Mouse (Mus musculus) CD4-positive helper T cell, adult 2 months (primary cell): ENCODE measurements around the gene Oaf.

Experiments
- DNase-seq: peaks from one replicate; pipeline ENCODE4 v3.0.0-alpha.2; 2012; ENCODE audit warnings: low read depth, missing footprints, low spot score

The Oaf gene

DNA sequence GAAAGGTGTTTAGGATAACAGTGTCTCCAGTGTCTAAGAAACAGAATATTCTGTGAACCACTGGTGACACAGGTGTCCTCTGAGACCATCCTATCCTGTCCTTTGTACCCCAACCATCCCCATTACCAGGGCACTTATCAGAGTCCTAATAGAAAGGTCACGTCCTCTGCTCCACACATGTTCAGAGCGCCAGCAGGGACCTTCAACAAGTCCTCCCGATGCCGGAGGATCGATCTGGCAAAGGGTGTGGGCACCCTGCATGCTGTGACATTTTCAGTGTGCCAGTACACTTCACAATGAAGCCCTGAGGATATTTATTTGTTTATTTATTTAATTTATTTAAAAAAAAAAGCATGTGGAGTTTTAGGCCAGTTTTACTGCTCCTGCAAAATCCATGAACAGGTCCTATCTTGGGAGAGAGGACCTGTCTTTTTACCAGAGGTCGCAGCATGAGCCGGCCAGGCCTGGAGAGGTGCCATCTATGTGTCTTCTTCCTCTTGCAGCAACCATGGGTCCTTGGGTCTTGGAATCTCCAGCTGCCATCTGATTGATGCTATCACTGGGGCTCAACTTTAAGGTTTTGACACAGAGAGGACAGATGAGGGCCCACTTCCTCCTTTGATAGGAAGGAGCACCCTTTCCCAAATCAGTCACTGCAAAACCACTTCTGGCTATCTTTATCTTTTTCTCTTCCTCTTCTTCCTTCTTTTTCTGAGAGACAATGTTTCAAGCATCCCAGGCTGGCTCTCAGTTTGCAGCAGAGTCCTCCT lies 6.3 kb upstream of the Oaf start:
- no peak for DNase-seq

- peak; percentile 62 for DNase-seq
Measured at GRCm38 (mm10) chr9:43242432-43242831, 2.7 kb upstream of the Oaf start.

GRCm38 (mm10) chr9:43241970-43242369 lies 2.3 kb upstream of the Oaf start:
- DNase-seq: no peak

DNA sequence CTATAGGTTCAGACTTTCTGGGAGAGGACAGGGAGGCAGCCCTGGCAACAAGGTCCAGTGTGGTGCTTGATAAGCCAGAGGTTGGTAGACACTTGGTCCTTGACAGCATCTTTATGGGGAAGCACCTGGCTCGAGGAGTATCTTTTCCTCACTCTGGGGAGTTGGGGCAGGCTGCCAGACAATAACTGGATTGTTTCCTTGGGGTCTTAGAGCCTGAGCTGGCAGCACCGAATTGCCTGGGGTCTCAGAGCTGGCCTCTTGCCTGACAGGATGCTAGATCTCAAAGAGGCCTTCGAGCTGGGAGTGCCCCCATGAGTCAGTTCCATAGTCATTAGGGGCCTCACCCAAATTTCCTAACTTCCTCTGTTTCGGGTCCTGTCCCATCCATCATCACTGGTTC lies 1.6 kb upstream of the Oaf start:
- DNase-seq: no peak

DNA sequence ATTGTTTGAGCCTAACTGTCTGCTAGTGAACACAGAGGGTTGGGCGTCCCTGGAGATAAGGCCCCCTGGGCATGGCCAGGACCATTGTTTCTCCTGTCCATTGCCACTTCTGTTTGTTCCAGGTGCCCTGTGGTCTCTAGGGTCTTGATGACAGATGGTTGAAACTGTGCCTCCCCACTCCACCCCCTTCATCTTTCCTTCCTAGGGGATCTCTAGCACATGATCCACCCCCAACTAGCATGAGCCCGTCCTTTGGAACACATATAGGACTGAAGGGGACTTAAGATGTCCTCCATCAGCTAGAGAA lies 836 bp upstream of the Oaf start:
- no peak for DNase-seq

DNA sequence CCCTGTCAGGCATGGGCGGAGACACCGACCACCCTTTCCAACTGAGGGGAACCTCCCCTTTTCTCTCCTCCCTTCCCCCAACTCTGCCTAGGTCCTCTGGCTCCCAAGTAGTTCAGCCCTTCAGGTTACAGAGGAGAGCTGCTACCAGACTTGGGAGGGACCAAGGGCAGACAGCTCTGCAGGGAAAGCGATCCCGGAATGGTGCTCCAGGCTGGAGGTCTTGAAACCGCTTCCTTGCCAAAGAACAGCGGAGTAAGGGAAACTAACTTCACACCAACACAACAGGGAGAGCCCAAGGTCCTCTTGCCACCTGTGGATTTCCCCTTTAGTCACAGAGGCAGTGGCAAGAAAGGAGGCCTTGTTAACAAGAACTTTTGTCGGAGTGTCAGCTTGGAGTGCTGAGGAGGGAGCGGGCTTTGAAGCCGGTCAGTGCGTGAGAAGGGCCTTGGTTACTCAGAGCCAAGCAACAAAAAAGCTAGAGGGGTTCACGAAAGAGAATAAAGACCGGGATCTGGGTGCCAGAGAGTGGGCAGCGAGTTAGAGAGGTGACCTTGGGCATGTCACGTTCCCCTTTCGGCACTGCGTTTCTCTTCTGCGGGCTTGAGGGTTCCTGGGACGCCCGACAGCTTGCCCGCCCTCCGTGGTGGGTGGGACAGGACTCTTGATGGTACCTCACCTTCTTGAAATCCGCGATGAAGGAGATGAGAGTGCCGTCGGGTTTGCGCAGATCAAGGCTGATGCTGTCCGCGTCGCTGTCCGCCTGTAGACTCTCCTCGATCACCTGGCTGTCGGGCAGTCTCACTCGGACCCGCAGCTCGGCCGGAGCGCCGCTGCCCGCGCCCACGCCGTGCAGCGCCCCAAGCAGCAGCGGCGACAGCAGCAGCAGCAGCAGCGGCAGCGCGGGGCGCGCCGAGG lies 823 bp downstream of the Oaf start:
- DNase-seq: peak; percentile 21

DNA sequence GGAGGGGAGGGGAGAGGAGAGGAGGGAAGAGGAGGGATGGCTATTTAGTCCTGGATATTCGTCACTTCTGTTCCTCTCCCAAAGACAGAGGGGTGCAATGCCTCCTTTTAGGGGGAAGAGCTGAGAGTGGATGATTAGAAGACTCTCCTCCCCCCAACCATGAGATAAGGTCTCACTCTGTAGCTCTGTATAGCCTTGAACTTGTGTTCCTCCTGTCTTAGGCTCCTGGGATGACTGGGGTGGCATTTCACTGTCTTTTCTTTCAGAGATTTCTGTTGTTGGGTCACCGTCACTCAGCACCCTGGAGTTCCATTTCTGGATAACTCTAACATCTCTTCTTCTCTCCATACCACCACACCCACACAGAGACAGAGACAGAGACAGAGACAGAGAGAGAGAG lies 1.5 kb downstream of the Oaf start:
- DNase-seq: no peak

DNA sequence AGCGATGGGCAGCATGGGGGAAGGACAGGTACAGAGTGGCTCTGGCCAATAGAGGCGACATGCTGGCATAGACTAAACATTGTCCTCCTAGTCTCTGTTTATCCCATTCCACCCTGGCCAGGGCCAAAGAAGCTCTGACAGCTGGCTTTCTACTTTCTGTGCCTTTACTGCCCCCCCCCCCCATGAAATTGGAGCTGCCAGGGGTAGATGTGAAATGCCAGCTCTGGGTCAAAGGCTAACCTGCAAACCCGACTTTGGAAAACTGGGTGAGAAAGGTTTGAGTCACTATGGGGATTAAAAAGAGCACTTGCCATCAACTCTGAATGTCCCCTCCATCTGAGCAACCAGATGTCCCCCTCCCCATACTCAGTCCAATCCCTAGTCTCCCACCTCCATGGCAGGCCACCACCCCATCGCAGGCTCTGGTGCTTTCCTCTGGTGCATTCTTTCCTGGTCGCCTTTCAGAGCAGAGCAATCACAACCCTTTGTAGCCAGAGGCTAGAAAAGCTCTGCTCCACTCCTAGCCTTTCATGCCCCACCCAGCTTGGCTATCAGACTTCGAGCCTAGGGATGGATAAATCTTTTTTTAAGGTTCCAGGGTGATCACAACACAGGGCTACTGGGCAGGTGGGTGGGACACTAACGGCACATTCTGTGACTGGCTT lies 2.5 kb downstream of the Oaf start:
- no peak for DNase-seq

- DNase-seq: no peak
Measured at GRCm38 (mm10) chr9:43236576-43236975, 3.1 kb downstream of the Oaf start.

GRCm38 (mm10) chr9:43236106-43236505 lies 3.6 kb downstream of the Oaf start:
- no peak for DNase-seq

DNA sequence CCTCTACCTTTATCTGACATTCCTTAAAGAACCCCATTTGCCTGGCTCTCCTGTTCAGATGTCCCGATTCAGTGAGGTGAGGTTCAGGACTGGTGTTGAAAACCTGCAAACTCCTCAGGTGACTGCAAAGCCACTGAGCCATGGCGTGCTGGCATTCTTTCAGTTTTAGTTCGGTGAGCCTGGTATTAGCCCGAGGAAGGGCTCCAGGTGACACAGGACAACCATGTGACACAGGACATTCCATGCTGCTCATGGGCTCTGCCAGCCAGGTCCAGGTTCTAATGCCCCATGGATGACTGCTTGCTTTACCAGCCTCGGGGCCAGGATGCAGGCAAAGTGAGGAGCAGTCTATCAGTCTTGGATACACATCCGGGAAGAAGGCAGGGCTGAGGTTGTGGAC lies 4.4 kb downstream of the Oaf start:
- no peak for DNase-seq

DNA sequence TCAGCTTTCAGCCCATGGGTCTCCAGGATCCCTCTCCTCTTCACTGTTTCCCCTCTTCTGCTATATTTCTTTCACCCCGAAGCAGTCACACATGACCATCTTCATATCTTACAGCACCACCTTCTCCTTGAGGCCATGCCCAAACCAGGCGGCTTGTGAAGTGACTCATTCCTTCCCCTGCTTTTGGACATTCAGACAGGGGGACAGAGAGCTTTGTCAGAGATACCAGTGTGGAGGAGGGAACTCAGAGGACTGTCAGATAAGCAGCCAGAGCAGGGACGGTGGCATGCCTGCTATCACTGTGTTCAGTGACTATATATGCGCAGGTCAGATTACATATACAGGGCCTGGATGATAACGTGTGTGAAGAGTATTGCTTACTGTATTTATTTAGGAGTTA lies 5.2 kb downstream of the Oaf start:
- no peak for DNase-seq

DNA sequence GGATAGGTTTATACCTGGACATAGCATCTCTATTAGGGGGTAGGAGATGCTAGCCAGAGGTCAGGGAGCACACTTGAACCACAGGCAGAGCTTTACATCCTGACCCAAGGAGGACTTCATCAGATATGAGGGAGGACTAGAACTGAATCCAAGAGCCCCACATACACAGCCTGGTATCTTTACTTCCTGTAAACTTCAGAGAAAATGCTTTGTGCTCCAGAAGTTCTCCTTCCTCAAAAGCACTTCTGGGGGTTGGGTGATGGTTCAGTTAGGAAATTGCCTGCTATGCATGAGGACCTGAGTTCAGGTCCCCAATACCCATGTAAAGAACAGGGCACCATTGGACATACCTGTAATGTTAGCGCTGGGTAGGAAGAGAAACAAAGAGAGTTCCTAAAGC lies 6.2 kb downstream of the Oaf start:
- no peak for DNase-seq

DNA sequence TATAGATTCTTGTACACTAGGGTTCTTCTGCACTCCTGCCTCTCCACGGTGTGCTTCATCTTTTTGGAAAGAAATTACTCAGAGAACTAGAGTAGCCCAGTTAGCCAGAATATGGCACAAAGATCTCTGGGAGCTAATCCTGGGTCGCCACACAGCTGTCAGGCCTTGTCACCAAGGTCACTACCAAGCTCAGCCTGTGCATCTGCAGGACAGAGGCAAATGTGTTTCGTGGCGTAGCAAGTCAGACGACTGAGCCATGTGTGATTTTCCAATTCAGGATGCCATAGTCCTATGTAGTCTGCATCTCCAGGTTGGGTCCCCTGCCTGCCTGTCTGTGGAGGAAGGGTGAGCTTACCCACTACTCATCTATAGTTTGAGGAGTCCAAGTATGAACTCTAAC lies 6.7 kb downstream of the Oaf start:
- DNase-seq: no peak

DNA sequence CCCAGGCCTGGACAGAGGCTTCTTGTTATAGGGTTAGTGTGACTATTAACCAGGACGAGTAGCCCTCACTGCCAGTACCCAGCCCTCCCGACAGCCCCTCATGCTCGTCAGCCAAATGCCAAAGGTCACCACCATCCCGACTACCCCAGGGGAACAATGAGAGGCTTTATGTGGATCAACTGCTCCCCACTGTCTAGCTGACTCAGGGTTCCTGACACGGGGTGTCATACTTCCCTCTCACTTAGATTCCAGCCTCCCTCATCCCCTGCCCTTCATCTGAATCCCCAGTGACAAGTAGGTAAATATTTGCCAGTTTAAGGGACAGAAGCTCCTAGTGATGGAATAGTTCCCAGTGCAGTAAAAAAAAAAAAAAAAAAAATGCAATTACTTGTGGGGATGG lies 7.4 kb downstream of the Oaf start:
- no peak for DNase-seq

- no peak for DNase-seq
Measured at GRCm38 (mm10) chr9:43231805-43232204, 7.9 kb downstream of the Oaf start.

DNA sequence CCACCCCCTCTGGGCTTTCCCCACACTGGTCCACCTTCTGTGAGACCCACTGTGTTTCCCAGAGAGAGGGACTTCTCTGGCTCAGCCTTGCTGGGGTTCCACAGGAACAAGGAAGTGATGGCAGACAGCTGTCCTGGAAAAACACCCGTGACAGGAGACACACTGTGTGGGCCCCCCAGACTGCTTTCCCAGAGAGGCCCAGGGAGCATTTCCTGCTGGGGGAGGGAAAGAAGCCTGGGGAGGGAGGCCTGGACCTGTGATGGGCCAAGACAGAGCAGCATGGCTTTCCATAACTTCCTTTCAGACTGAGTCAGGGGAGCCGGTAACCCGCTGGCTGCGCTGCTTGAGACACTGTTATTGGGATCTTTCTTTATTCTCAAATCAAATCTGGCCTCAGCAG lies 8.8 kb downstream of the Oaf start:
- DNase-seq: no peak

GRCm38 (mm10) chr9:43229962-43230361 lies 9.7 kb downstream of the Oaf start:
- no peak for DNase-seq

GRCm38 (mm10) chr9:43229398-43229895 lies 10.3 kb downstream of the Oaf start:
- no peak for DNase-seq

GRCm38 (mm10) chr9:43228745-43229144 lies 11.0 kb downstream of the Oaf start:
- DNase-seq: no peak

GRCm38 (mm10) chr9:43227626-43228025 lies 12.1 kb downstream of the Oaf start:
- DNase-seq: no peak

DNA sequence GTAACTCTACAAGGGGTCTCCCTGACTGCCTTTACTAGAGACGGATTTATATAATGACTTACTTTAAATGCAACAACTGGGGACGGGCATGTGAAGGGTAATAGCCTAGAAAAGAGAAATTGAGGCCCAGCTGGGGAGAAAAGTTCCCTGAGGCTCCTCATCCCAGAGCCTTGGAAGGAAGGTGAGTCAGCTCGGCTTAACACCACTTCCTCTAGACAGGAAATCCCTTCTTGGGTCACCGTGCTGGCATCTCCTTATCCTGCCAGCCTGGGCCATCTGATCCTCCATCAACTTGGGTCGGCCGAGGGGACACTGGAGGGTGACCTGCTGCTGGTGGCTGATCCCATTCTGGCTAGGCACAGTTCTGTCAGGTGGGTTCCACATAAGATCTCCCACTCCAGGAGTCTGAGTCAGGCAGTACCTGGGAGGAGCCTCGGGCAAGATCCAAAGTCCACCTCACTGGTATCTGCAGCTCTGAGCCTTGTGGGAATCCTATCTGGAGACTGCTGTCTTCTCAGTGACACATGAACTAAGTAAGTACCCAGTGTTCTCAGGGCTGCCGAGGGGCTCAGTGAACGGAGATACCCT lies 13.0 kb downstream of the Oaf start:
- no peak for DNase-seq
